Mouse (Mus musculus) left cerebral cortex, adult 9 months (tissue): ENCODE results near the gene Plppr1.

ENCODE experiments used
- DNase-seq, 2 experiments: peaks; one replicate each; pipeline ENCODE4 v3.0.0; 2022; ENCODE audit warnings: low spot score in 2 of 2

Gene Plppr1

GRCm38 (mm10) chr4:49386873-49387272 is 327.8 kb downstream of the Plppr1 start:
- no peak for DNase-seq
